In genomic region chr17:30524451-30524850, GRCm38 (mm10) we compare ENCODE assay signal across 12 mouse cellular contexts. TPM values are rescaled to one million over a fixed set of nuclear protein-coding genes. Genes with fewer than 3 reads are reported as not detected.
A peak's percentile ranks its signal among the peaks of the same experiment; 100 is the strongest.
DNase-seq lines count a peak whose midpoint lies in the region; ATAC-seq lines count a peak whose summit lies in the region.
"Had no signal": no experiment of that assay in that cellular context is flagged by ENCODE, and none has a peak within 500 bp of the region (broad histone marks: within the 10 kb centered on the region; RNA-seq: fewer than 3 reads in every experiment).

No protein-coding gene starts in this region.

- peak; percentile 69; the same call in 1 of the 2 replicates for ATAC-seq in lung, embryonic 16.5 days (ENCODE audit: low read depth)
- ATAC-seq in hindbrain, embryonic 12.5 days (ENCODE audit: low FRiP score), result no peak

- no peak overlapping the region for H3K4me2 ChIP-seq in lung, embryonic 16.5 days (ENCODE audit: low read depth, low read length)
- H3K4me2 ChIP-seq in hindbrain, embryonic 12.5 days (replicated peaks), result no peak overlapping the region
- H3K4me2 ChIP-seq: embryonic facial prominence, embryonic 12.5 days had no signal

- no peak overlapping the region for H3K9ac ChIP-seq in lung, embryonic 16.5 days (ENCODE audit: low read length)
- H3K9ac ChIP-seq in hindbrain, embryonic 12.5 days, result no peak overlapping the region
- H3K9ac ChIP-seq: embryonic facial prominence, embryonic 12.5 days had no signal

- H3K27me3 ChIP-seq in lung, embryonic 16.5 days (ENCODE audit: control insufficient read depth, insufficient read depth, low read depth, low read length), result no peaks in the 10 kb centered on the region
- H3K27me3 ChIP-seq in hindbrain, embryonic 12.5 days, result no peaks in the 10 kb centered on the region
- H3K27me3 ChIP-seq: embryonic facial prominence, embryonic 12.5 days had no signal

- 67% methylated on average over 7 of the region's 7 CpGs for WGBS in lung, embryonic 16.5 days
- WGBS in hindbrain, embryonic 12.5 days, result 90% methylated on average over 7 of the region's 7 CpGs

- H3K4me3 ChIP-seq in lung, embryonic 16.5 days (ENCODE audit: low read length), result no peak overlapping the region
- no peak overlapping the region for H3K4me3 ChIP-seq in hindbrain, embryonic 12.5 days
- H3K4me3 ChIP-seq: embryonic facial prominence, embryonic 12.5 days; gastrocnemius, adult 2 months; hindbrain, embryonic 10.5 days had no signal

- peaks cover 6% of the 10 kb centered on the region; the same call in 1 of the 2 replicates for H3K4me1 ChIP-seq in lung, embryonic 16.5 days (replicated peaks; ENCODE audit: control insufficient read depth, insufficient read depth, low read length)
- no peaks in the 10 kb centered on the region; the same call in 1 of the 2 replicates for H3K4me1 ChIP-seq in hindbrain, embryonic 12.5 days

- H3K36me3 ChIP-seq in lung, embryonic 16.5 days (ENCODE audit: control insufficient read depth, insufficient read depth, low read length), result 0 out of 2 replicates have a peak, but pooled peaks cover 3% of the 10 kb centered on the region
- H3K36me3 ChIP-seq in hindbrain, embryonic 12.5 days, result peaks cover 7% of the 10 kb centered on the region

- DNase-seq in lung, postnatal 25 days (ENCODE audit: low spot score), result no peak
- peak; percentile 61 to 72 for DNase-seq in cerebellum, postnatal 10 days
- peak; percentile 87 for DNase-seq in layer of hippocampus, adult 9-11 months
- DNase-seq in right cerebral cortex, postnatal 36 days (ENCODE audit: low spot score in 2 of 2), result peak; percentile 69 to 84
- DNase-seq in urinary bladder, postnatal 4 days (ENCODE audit: low spot score in 2 of 2), result no peak
- DNase-seq: adrenal gland, postnatal 14 days; gastrocnemius, adult 2 months; retina, postnatal 1 day had no signal

- H3K27ac ChIP-seq in lung, embryonic 16.5 days (ENCODE audit: low read length), result 0 out of 2 replicates have a peak overlapping the region, but pooled peaks have one; percentile 18
- H3K27ac ChIP-seq in hindbrain, embryonic 12.5 days, result no peak overlapping the region
- H3K27ac ChIP-seq: embryonic facial prominence, embryonic 12.5 days; gastrocnemius, adult 2 months; hindbrain, embryonic 10.5 days had no signal

- no peaks in the 10 kb centered on the region for H3K9me3 ChIP-seq in lung, embryonic 16.5 days (ENCODE audit: control insufficient read depth, low read length)
- H3K9me3 ChIP-seq in hindbrain, embryonic 12.5 days (replicated peaks), result no peaks in the 10 kb centered on the region
- H3K9me3 ChIP-seq: embryonic facial prominence, embryonic 12.5 days; hindbrain, embryonic 10.5 days had no signal

RNA-seq across cellular contexts. Expression of gene Btbd9, which starts 51.8 kb away (rescaled TPM):
- polyA plus RNA-seq in lung, embryonic 16.5 days (2015; fragmentation: Nextera tagmentation; extraction: Ambion mirVana), result 55.8 and 57.1 TPM in 2 replicates
- 100 and 106 TPM in 2 replicates for polyA plus RNA-seq in hindbrain, embryonic 12.5 days (2016; fragmentation: Nextera tagmentation; extraction: Ambion mirVana)

Comparison
In these comparisons a context has a peak if more than half of its experiments do, and no peak if none do; other contexts are left out.
1. DNase-seq: peak in cerebellum, postnatal 10 days (2 of 2), layer of hippocampus, adult 9-11 months (single experiment) and right cerebral cortex, postnatal 36 days (2 of 2); none in lung, postnatal 25 days (single experiment) and urinary bladder, postnatal 4 days (0 of 2).